Mouse (Mus musculus) lung, embryonic 14.5 days (tissue): ENCODE results near the gene Nupr1l. TPM values are rescaled to one million over a fixed set of nuclear protein-coding genes. Genes with fewer than 3 reads are reported as not detected.

Source experiments
- ATAC-seq: fragments of 200-750 bp; cut with Nextera tagmentation; 2 replicates; pipeline ENCODE4 v1.8.0; 2017; ENCODE audit warnings: mild to moderate bottlenecking, moderate TSS enrichment, moderate library complexity; ENCODE audit not compliant: insufficient read depth
- DNase-seq: peaks from one replicate; pipeline ENCODE4 v3.0.0-alpha.2; 2015
- H3K27ac ChIP-seq: fragments of 300-500 bp; sonication (generic); 2 replicates; pipeline ENCODE4 v1.5.1; 2014; ENCODE audit warnings: low read depth, mild to moderate bottlenecking, moderate library complexity
- H3K27me3 ChIP-seq: fragments of 300-500 bp; sonication (generic); 2 replicates; pipeline ENCODE4 v1.6.1; 2014; ENCODE audit warnings: low read length, control low read depth; ENCODE audit not compliant: insufficient read depth
- H3K36me3 ChIP-seq: fragments of 300-500 bp; sonication (generic); 2 replicates; pipeline ENCODE4 v1.6.1; 2014; ENCODE audit warnings: control low read depth; ENCODE audit not compliant: insufficient read depth
- H3K4me1 ChIP-seq: fragments of 300-500 bp; sonication (generic); 2 replicates; pipeline ENCODE4 v1.6.1; 2014; ENCODE audit warnings: antibody characterized with exemption, control low read depth; ENCODE audit not compliant: insufficient read depth
- H3K4me2 ChIP-seq: fragments of 300-500 bp; sonication (generic); 2 replicates; pipeline ENCODE4 v1.6.1; 2014; ENCODE audit warnings: mild to moderate bottlenecking
- H3K4me3 ChIP-seq: fragments of 300-500 bp; sonication (generic); 2 replicates; pipeline ENCODE4 v1.5.1; 2014; ENCODE audit warnings: low read depth, low read length
- H3K9ac ChIP-seq: fragments of 300-500 bp; sonication (generic); 2 replicates; pipeline ENCODE4 v1.6.1; 2014
- H3K9me3 ChIP-seq: fragments of 300-500 bp; sonication (generic); 2 replicates; pipeline ENCODE4 v1.6.1; 2016; ENCODE audit warnings: low read depth, low read length, control low read depth
- CTCF ChIP-seq: IDR thresholded peaks from 2 replicates; pipeline ENCODE4 v1.5.1; 2016; ENCODE audit warnings: antibody characterized with exemption, low read depth
- WGBS: fragments of 180-500 bp; shearing (Covaris S2); extraction: QIAGEN DNeasy Blood & Tissue Kit; methylation state at CpG from one replicate; pipeline ENCODE4 v1.1.7; 2014; 5-methylcytosine and 5-hydroxymethylcytosine counted together
- polyA plus RNA-seq: library from polyadenylated mRNA; unstranded; fragments of >200 nt; fragmentation: Nextera tagmentation; extraction: Ambion mirVana; gene quantifications from 2 replicates; pipeline ENCODE4 v1.2.1, GENCODE M21; 2014

The Nupr1l gene
- 1.5 and 2.6 TPM in 2 replicates for polyA plus RNA-seq

DNA sequence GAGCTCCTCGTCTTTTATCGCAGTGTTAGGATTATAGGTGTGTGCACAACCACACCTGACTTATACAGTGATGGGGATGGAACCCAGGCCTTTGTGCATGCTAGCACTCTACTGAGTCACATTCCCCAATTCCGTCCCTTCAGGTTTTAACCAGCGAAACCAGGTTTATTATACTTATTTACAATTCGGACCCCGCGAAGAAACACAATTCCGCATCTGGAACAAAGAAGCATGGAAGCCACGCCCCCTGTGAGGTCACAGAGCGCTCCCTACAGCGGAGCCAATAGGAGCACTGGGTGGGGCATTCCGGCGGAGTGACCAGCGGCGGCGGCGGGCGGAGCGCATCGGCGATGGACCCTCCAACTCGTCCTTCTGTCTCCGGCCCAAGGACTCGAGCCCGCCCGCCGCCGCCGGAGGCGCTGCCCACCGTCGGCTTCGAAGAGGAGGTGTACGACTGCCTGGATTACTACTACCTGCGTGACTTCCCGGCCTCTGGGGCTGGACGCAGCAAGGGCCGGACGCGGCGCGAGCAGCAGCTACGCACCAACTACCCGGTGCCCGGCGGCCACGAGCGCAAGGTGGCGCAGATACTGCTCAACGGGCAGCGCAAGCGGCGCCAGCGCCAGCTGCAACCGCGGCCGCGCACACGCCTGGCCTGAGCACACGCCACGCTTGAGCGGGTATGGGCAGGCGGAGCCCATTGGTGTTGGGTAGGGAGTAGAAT, at the start of gene Nupr1l:
Gene Nupr1l (plus strand): TSS at position 299 of the 724 bp plus-strand sequence.
- no peaks in the 10 kb centered on the region for H3K4me1 ChIP-seq
- TF ChIP-seq CTCF: no peak; the same call in 1 of the 2 replicates
- peak within 1 kb of the TSS; percentile 54 for H3K4me3 ChIP-seq
- no peaks in the 10 kb centered on the region for H3K36me3 ChIP-seq
- no peaks in the 10 kb centered on the region for H3K9me3 ChIP-seq
- ATAC-seq (peak; percentile 99), DNase-seq (peak; percentile 98)
- under 1% methylated on average over 63 of the region's 63 CpGs for WGBS
- peak within 1 kb of the TSS; percentile 88 for H3K27ac ChIP-seq
- H3K9ac ChIP-seq: peak within 1 kb of the TSS; percentile 57
- no peaks in the 10 kb centered on the region for H3K27me3 ChIP-seq
- H3K4me2 ChIP-seq: peak within 1 kb of the TSS; percentile 81

DNA sequence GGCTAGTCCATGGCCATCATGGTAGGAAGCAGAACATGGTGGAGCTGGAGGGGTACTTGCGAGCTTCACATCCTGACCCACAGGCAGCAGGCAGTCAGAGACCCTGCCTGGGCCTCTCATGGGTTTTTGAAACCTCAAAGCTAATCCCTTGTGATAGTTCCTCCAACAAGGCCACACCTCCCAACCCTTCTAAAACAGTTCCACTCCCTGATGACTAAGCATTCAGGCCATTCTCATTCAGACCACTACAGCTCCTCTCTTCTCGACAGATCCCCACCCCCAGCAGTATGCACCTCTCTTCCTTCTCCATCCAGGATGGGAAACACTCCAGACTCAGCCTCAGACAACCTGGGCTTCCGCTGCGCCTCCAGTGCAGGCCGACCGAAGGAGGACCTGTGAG, 46.0 kb upstream of the Nupr1l start:
- WGBS: 97% methylated on average over 6 of the region's 6 CpGs
- no peak for TF ChIP-seq CTCF
- ATAC-seq: no peak

DNA sequence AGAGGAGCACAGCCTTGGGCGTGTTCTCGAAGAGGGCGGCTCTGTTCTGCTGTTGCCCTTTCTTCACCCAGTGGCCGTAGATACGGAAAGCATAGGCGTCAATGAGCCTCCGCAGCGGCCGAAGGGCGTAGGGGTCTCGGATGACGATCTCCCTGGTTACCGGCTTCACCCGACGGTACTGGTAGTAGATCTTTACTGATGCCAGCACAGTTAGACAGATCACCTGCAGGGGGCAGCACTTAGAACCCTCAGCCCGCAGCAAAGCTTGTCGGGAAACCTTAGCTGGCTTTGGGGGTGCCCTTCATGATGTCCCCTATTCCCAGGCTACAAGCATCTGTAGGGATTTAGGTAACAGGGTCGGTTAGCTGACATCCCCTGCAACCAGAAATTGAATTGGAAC, 43.9 kb upstream of the Nupr1l start:
- H3K9ac ChIP-seq: no peak overlapping the region
- peak; percentile 49 for DNase-seq
- H3K27ac ChIP-seq: no peak overlapping the region
- H3K36me3 ChIP-seq: peaks cover 24% of the 10 kb centered on the region; the same call in 1 of the 2 replicates
- H3K27me3 ChIP-seq: no peaks in the 10 kb centered on the region
- ATAC-seq: no peak
- H3K9me3 ChIP-seq: no peaks in the 10 kb centered on the region
- TF ChIP-seq CTCF: peak; percentile 55
- 8% methylated on average over 18 of the region's 18 CpGs for WGBS
- H3K4me1 ChIP-seq: no peaks in the 10 kb centered on the region
- H3K4me3 ChIP-seq: no peak overlapping the region
- H3K4me2 ChIP-seq: peak overlapping the region; percentile 31; the same call in 1 of the 2 replicates

More for the DNA sequence above, 46.0 kb upstream of the Nupr1l start:
- Histone ChIP-seq H3K36me3 (peaks cover 39% of the 10 kb centered on the region), H3K4me1 (no peaks in the 10 kb centered on the region), H3K4me2 (no peak overlapping the region), H3K27ac (no peak overlapping the region), H3K9ac (no peak overlapping the region), H3K27me3 (no peaks in the 10 kb centered on the region), H3K9me3 (no peaks in the 10 kb centered on the region), H3K4me3 (no peak overlapping the region)
- no peak for DNase-seq

DNA sequence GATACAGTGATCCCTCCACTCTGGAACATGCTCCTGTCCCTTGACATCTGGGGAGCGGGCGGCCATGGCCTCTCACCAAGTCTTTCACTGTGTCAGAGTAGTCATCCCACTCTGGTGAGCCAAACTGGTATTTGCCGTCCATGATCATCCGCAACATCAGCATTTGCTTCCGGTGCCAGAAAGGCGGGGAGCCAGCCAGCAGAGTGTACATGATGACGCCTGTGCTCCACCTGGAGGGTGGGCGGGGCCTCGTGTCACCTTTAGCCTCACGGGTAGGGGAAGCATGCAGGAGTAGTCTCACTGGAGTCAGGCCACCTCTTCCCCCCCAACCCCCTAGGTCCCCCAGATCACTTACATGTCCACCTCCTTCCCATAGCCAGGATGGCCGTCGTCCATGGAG, 42.5 kb upstream of the Nupr1l start:
- DNase-seq (no peak), ATAC-seq (no peak)
- no peak for TF ChIP-seq CTCF
- H3K4me3 ChIP-seq: no peak overlapping the region
- H3K9me3 ChIP-seq: no peaks in the 10 kb centered on the region
- WGBS: 78% methylated on average over 12 of the region's 12 CpGs
- H3K27ac ChIP-seq: no peak overlapping the region
- H3K4me2 ChIP-seq: no peak overlapping the region
- H3K27me3 ChIP-seq: no peaks in the 10 kb centered on the region
- H3K36me3 ChIP-seq: peaks cover 11% of the 10 kb centered on the region; the same call in 1 of the 2 replicates
- no peaks in the 10 kb centered on the region for H3K4me1 ChIP-seq
- no peak overlapping the region for H3K9ac ChIP-seq

DNA sequence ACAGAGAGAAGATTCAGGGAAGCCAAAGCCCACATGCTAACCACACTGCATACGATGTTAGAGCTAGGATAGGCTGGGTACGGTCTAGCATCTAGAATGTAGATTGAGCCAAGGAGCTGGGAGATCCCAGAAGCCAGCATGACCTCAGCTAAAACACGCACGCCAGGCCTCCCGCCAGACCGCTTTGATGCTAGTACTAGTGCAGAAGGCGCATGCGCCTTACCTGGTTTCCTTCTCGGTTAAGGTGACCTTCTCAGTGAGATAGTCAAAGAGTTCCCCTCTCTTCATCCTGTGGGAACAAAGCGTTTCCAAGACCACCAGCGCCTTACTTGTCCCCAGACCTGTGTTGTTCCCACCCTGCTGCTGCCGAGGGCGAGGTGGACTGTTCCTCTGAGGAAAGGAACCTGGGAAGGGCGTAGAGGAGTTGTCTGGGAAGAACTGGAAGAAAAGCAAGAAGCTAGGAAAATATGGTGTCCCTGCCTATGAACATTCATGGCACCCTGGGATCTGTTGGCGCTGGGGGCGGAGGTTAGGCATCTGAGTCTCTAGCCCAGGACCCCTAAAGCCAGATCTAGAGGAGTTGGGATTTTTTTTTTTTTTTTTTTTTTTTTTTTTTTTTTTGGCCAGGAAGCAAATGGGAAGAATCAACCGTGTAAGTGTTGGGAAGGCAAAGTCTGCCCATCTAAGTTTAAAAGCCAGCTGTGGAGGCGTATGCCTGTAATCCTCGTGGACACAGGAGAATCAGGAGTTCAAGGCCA, 38.9 kb upstream of the Nupr1l start:
- Histone ChIP-seq H3K36me3 (no peaks in the 10 kb centered on the region), H3K9me3 (no peaks in the 10 kb centered on the region), H3K4me3 (no peak overlapping the region), H3K9ac (no peak overlapping the region), H3K4me1 (no peaks in the 10 kb centered on the region), H3K27me3 (no peaks in the 10 kb centered on the region), H3K27ac (no peak overlapping the region), H3K4me2 (no peak overlapping the region)
- ATAC-seq (no peak), DNase-seq (no peak)
- TF ChIP-seq CTCF: no peak
- 82% methylated on average over 19 of the region's 19 CpGs for WGBS

DNA sequence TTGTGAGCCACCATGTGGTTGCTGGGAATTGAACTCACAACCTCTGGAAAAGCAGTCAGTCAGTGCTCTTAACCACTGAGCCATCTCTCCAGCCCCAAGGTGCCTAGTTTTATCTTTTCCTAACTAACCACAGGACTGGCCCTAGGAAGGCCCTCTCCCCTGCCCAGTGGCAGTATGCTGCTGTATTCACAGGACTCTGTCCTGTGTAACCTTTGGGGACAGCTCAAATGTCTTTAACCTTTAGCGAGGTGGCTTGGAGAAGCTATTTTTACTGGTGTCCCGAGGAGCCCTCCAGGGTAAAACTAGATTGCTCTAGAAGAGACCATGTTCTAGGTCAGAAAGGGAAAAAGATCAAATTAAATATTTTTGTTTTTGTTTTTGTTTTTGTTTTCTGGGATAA, 37.1 kb upstream of the Nupr1l start:
- ATAC-seq (no peak), DNase-seq (no peak)
- Histone ChIP-seq H3K4me2 (no peak overlapping the region), H3K27me3 (no peaks in the 10 kb centered on the region), H3K9me3 (no peaks in the 10 kb centered on the region), H3K4me3 (no peak overlapping the region), H3K27ac (no peak overlapping the region), H3K9ac (no peak overlapping the region), H3K36me3 (no peaks in the 10 kb centered on the region), H3K4me1 (no peaks in the 10 kb centered on the region)
- no peak for TF ChIP-seq CTCF
- 75% methylated on average over 2 of the region's 2 CpGs for WGBS

DNA sequence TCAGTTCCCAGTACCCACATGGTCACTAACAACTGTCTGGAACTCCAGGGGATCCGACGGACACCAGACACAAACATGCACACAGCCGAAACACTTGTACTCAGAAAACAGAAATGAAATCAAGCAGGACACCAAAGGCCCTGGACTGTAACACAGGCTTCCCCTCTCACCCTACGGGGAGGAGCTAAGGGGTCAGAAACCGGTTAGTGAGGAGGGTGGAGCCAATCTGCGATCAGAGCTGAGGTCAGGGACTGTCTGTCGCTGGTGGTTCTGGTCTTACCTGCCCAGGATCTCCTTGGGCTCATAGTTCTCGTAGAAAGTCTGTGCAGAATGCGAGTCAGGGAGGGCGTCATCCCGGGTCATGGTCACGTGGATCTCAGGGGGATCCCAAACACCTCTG, 34.4 kb upstream of the Nupr1l start:
- H3K9ac ChIP-seq: no peak overlapping the region
- no peak for DNase-seq
- no peaks in the 10 kb centered on the region for H3K9me3 ChIP-seq
- H3K36me3 ChIP-seq: no peaks in the 10 kb centered on the region
- no peaks in the 10 kb centered on the region for H3K27me3 ChIP-seq
- H3K4me1 ChIP-seq: no peaks in the 10 kb centered on the region
- 78% methylated on average over 12 of the region's 12 CpGs for WGBS
- no peak for TF ChIP-seq CTCF
- no peak overlapping the region for H3K27ac ChIP-seq
- no peak for ATAC-seq
- no peak overlapping the region for H3K4me3 ChIP-seq
- no peak overlapping the region for H3K4me2 ChIP-seq
